Mouse (Mus musculus) E14TG2a.4 (cell line): ENCODE results near the gene E2f2.

ENCODE experiments used
- CTCF ChIP-seq: conservative IDR thresholded peaks from 2 replicates; pipeline ENCODE4 v1.5.1; 2014; ENCODE audit warnings: low read length
- NANOG ChIP-seq: IDR thresholded peaks from 2 replicates; pipeline ENCODE4 v1.6.1; 2014; ENCODE audit warnings: borderline replicate concordance, low read length, mixed read lengths

DNA sequence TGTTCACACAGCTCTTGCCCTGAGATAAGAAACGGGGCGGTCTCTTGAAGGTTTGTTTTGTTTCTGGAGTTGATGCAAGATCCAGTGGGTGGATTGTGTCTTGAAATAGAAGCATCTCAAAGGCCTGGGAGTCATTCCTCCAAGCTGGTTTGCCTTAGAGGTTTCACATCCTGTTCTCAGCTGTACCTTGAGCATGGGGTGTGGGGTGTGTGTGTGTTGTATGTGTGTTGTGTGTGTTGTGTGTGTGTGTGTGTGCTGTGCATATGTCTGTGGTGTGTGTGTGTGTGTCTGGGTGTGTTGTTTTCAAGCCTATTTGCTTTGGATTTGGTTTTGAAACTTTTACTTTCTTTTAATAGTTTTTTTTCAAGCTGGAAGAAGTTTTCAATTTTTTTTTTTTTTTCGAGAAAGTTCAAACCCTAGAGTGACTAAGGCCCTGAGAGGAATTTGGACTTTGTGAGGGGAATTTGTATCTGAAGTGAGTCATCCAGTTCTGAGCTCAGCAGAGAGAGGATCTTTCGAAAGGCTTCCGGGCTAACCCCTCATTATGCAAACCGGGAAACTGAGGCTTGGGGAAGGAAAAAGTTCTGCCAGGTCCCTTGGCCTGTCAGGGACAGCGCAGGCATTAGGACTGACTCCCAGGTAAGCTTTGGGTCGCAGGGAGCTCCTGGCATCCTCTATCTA, 48.9 kb upstream of the E2f2 start:
- no peak for TF ChIP-seq CTCF
- TF ChIP-seq NANOG, result no peak
